Mouse (Mus musculus): ENCODE measurements around the gene Rbp4.

The Rbp4 gene

GRCm38 (mm10) chr19:38125219-38125610 lies at the start of gene Rbp4:
Gene Rbp4 (minus strand): TSS chr19:38125281.
- no peak for DNase-seq (ENCODE audit: inconsistent ontology term)

GRCm38 (mm10) chr19:38164633-38165032 lies 39.6 kb upstream of the Rbp4 start:
- DNase-seq (ENCODE audit: inconsistent ontology term): no peak

- DNase-seq (ENCODE audit: inconsistent ontology term): no peak
Measured at GRCm38 (mm10) chr19:38161648-38162354, 36.7 kb upstream of the Rbp4 start.

- DNase-seq (ENCODE audit: inconsistent ontology term): no peak
Measured at GRCm38 (mm10) chr19:38156243-38156642, 31.2 kb upstream of the Rbp4 start.

GRCm38 (mm10) chr19:38143540-38144271 lies 18.6 kb upstream of the Rbp4 start:
- DNase-seq (ENCODE audit: inconsistent ontology term): no peak

- no peak for DNase-seq (ENCODE audit: inconsistent ontology term)
Measured at GRCm38 (mm10) chr19:38134806-38135205, 9.7 kb upstream of the Rbp4 start.

GRCm38 (mm10) chr19:38133986-38134385 lies 8.9 kb upstream of the Rbp4 start:
- no peak for DNase-seq (ENCODE audit: inconsistent ontology term)

- no peak for DNase-seq (ENCODE audit: inconsistent ontology term)
Measured at GRCm38 (mm10) chr19:38132481-38132880, 7.4 kb upstream of the Rbp4 start, which contains the start of gene Pde6c. Gene Pde6c (plus strand): TSS chr19:38132781.

GRCm38 (mm10) chr19:38126656-38127055 lies 1.6 kb upstream of the Rbp4 start:
- no peak for DNase-seq (ENCODE audit: inconsistent ontology term)

GRCm38 (mm10) chr19:38124401-38125218 lies 471 bp downstream of the Rbp4 start:
- peak; percentile 27 for DNase-seq (ENCODE audit: inconsistent ontology term)

- no peak for DNase-seq (ENCODE audit: inconsistent ontology term)
Measured at GRCm38 (mm10) chr19:38123921-38124320, 1.2 kb downstream of the Rbp4 start.

- no peak for DNase-seq (ENCODE audit: inconsistent ontology term)
Measured at GRCm38 (mm10) chr19:38120123-38120760, 4.8 kb downstream of the Rbp4 start.

GRCm38 (mm10) chr19:38114834-38115491 lies 10.1 kb downstream of the Rbp4 start:
- DNase-seq (ENCODE audit: inconsistent ontology term): no peak

- peak; percentile 5 for DNase-seq (ENCODE audit: inconsistent ontology term)
Measured at GRCm38 (mm10) chr19:38112575-38112974, 12.5 kb downstream of the Rbp4 start.

GRCm38 (mm10) chr19:38111056-38111455 lies 14.0 kb downstream of the Rbp4 start:
- DNase-seq (ENCODE audit: inconsistent ontology term): no peak

GRCm38 (mm10) chr19:38109506-38110242 lies 15.4 kb downstream of the Rbp4 start:
- no peak for DNase-seq (ENCODE audit: inconsistent ontology term)

GRCm38 (mm10) chr19:38107871-38108270 lies 17.2 kb downstream of the Rbp4 start:
- no peak for DNase-seq (ENCODE audit: inconsistent ontology term)

- DNase-seq (ENCODE audit: inconsistent ontology term): peak; percentile 29
Measured at GRCm38 (mm10) chr19:38096858-38097758, 28.0 kb downstream of the Rbp4 start, which contains the start of gene Ffar4. Gene Ffar4 (plus strand): TSS chr19:38097071.

- no peak for DNase-seq (ENCODE audit: inconsistent ontology term)
Measured at GRCm38 (mm10) chr19:38096231-38096630, 28.9 kb downstream of the Rbp4 start.

All from Muller cell, postnatal 12 days (primary cell).